Mouse (Mus musculus) ovary, adult 18-20 months (tissue): ENCODE results near the gene Cnnm2.
"Not testable (repeated sequence)": the region's sequence is repeated elsewhere in the genome, so short reads cannot be mapped to it uniquely, and the experiment has no call there.

ENCODE experiments used
- DNase-seq: peaks from one replicate; pipeline ENCODE4 v3.0.0; 2022; ENCODE audit warnings: low spot score, mixed read lengths

Gene Cnnm2

DNA sequence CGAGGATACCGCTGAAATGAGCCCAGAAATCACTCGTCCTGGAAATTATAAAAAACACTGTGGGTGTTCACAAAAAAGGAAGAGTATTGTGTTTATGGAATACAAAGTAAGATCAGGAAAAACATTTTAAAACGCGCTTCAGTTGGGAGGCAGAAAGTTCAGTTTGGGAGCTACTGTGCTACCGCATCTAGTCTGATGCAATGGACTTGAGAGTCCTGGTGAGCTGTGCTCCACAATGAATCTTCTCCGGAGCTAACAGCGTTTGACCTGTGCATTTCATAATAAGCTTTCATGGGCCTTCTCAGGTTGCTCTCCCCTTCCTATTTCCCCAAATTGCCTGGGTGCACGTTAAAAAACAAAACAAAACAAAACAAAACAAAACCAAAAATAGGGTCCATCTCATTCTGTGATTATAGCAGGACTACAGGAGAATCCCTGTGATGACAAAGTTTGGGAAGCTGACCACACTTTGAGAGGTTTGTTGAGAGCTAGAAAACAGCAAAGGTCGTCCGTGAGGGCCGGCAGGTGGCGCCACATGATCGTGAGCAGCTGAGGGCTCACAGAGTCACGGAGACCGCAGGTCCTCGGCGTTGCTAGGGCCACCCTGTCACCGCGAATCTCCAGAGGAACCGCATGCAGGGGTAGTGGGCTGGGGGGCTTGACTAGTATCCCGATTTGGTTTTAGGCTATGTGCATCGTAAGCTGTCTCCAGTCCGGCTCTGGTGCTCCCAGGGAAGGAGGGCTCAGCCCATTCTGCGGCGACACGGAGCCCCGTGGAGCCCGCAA is 828 bp upstream of the Cnnm2 start:
- DNase-seq = peak; percentile 68

- no peak for DNase-seq
Observed at GRCm38 (mm10) chr19:46761971-46762290, 535 bp downstream of the Cnnm2 start.

- DNase-seq = peak; percentile 8
Observed at GRCm38 (mm10) chr19:46762291-46762991, 1.0 kb downstream of the Cnnm2 start.

DNA sequence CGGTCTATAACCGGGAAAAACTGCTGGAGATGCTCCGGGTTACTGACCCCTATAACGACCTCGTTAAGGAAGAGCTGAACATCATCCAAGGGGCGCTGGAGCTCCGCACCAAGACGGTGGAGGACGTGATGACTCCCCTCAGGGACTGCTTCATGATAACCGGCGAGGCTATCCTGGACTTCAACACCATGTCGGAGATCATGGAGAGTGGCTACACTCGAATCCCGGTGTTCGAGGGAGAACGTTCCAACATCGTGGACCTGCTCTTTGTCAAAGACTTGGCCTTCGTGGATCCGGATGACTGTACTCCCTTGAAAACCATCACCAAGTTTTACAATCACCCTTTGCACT is 1.6 kb downstream of the Cnnm2 start:
- DNase-seq = no peak

GRCm38 (mm10) chr19:46763356-46763755 is 2.0 kb downstream of the Cnnm2 start:
- no peak for DNase-seq

- no peak for DNase-seq
Observed at GRCm38 (mm10) chr19:46763932-46764762, 2.8 kb downstream of the Cnnm2 start.

DNA sequence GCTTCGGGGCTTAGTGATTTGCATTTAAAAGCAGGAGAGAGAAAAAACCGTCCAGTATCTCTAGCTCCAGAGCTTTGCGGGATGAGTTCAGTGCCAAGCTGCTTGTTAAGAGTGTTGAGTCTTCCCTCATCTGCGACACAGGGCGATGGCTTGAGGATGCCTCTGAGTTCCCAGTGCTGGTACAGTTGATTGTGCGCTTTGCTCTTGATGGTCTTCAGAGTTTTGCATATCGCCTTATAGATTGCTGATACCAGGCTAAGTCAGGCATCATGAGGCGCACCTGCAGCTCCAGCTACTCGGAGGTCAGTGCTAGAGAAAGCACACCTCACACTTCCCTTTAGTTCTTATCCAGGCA is 3.3 kb downstream of the Cnnm2 start:
- no peak for DNase-seq

GRCm38 (mm10) chr19:46766125-46766524 is 4.7 kb downstream of the Cnnm2 start:
- no peak for DNase-seq

DNA sequence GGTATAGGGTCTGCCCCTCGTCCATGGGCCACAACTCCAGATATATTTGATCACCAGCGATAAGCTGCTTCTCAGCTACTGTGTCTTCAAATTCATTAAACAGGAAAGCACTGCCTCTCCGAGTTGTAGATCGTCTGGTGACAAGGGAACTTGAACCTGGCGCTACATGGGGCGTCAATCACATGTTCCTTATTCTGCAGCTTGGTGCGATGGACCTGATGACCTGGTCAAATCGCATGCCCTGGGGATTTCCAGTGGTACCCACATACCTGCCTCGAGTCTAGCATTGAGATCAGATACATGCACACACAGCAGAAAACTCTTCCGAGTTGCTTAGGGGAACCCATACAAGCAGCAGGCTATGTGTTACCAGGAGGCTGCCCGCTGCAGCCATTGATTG is 8.4 kb downstream of the Cnnm2 start:
- DNase-seq = no peak

- DNase-seq = no peak
Observed at GRCm38 (mm10) chr19:46771801-46772200, 10.4 kb downstream of the Cnnm2 start.

GRCm38 (mm10) chr19:46776391-46776790 is 15.0 kb downstream of the Cnnm2 start:
- no peak for DNase-seq

- DNase-seq = no peak
Observed at GRCm38 (mm10) chr19:46776850-46777249, 15.5 kb downstream of the Cnnm2 start.

DNA sequence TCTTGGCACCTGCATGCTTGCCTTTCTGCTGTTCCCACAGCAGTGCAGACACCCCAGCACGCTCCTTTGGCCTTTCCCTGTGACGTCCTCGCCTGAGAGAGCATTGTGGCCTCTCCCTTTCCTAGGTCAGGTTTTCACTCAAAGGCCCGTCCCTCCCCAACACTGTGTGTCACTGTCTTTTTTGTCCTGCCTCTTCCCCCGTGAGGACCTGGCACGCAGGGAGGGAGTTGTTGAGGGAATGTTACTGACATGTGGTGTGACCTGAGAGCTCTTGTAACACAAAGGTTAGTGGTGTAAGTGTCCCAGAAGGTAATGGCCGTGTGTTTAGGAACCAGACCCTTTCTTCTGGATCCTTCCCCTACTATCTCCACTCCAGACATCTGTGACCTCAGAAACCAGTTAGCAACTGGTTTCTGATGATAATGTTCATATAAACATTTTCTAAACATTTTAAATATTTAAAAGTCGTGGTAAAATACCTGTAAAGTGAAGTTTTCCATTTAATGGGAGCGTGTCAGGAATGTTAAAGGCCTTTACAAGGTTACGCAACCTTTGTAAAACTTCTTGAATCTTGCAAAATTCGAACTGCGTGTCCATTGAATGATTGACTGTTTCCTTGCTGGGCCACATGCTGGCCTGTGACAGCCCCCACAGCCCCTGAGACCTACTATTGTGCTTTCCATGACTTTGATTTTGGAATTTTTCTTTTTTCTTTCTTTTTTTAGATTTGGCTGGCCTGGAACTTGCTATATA is 16.7 kb downstream of the Cnnm2 start:
- DNase-seq = no peak

- DNase-seq = not testable (repeated sequence)
Observed at GRCm38 (mm10) chr19:46779130-46779529, 17.7 kb downstream of the Cnnm2 start.

DNA sequence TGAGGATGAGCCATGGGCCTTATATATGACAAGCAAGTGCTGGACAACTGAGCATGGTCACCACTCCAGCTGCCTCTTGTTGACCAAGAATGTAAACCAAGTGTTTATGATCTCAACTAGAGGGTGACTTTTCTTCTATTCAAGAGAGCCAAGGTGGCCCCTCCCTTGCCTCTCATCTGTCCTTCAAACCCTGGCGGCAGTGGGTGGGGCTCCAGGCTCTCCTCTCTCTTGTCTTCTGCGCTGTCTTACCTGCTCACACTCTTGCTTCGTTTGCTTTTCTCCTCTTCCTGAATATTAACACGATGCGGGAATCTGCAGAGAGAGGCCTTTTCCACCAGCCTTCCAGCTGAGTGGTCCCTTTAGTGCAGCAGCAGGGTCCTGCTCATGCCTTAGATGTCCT is 22.6 kb downstream of the Cnnm2 start:
- DNase-seq = no peak

GRCm38 (mm10) chr19:46784502-46784901 is 23.1 kb downstream of the Cnnm2 start:
- no peak for DNase-seq

DNA sequence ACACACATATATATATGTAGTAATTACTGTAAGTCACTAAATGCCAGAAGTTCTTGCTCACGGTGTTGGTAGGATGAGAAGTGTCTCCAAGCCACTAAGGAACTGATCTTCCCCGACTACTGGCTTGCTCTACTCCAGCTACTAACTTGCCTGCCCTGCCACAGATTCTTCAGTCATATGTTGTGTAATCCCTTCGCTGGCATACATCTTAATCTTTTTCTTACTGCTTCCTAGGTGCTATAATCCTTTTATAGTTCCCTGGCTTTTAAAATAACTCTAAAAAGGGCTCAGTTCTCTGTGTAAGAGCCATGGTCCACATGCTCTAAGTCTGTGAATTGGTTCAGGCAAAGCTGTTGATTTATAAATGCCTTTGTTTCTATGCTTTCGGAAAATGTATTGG is 24.2 kb downstream of the Cnnm2 start:
- no peak for DNase-seq

- DNase-seq = no peak
Observed at GRCm38 (mm10) chr19:46789782-46790181, 28.4 kb downstream of the Cnnm2 start.

GRCm38 (mm10) chr19:46791360-46791759 is 30.0 kb downstream of the Cnnm2 start:
- DNase-seq = no peak

GRCm38 (mm10) chr19:46791921-46792320 is 30.5 kb downstream of the Cnnm2 start:
- DNase-seq = no peak

- no peak for DNase-seq
Observed at GRCm38 (mm10) chr19:46792480-46792879, 31.1 kb downstream of the Cnnm2 start.

DNA sequence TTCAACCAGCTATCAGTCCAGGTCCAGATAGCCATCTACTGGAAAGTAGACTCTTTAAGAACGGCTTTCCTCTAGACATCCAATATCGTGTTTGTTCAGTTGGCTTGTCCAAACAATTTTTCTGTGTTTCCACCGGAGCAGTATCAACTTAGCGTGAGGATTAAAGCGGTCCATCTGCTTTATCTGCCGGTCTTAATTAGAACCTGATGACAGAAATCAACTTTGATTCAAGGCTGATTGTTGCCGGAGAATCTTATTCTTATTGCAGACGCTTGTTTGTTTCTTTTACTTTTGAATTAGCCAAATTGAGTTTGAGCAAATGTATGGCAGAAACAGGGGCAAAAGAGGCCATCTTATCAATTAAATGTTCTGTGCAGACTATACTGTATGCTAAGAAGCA is 32.8 kb downstream of the Cnnm2 start:
- no peak for DNase-seq
